Mouse (Mus musculus): ENCODE data around the gene H2-DMb1.

H2-DMb1 gene

DNA sequence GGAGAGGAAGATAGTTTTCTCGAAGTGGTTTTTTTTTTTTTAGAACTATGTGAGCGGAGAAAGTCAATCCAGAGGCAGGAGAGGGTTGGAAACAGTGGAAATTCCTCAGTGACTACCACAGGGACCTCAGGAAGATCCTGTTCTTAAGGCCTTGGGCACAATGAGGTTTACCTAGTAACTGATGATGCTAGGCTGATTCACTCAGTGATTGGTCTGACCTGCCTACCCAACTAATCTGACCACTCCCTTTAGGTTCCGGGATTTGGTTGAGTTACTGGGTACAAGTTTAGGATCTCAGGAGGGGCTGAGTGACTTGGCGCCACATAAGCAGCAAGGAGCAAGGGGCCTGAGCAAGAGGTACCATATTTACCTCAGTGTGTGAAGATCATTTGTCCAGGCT is at the start of gene H2-DMb1:
H2-DMb1 (plus strand) TSS at position 150 of the 400 bp plus-strand sequence.
- DNase-seq (ENCODE audit: low spot score) = peak; percentile 68

DNA sequence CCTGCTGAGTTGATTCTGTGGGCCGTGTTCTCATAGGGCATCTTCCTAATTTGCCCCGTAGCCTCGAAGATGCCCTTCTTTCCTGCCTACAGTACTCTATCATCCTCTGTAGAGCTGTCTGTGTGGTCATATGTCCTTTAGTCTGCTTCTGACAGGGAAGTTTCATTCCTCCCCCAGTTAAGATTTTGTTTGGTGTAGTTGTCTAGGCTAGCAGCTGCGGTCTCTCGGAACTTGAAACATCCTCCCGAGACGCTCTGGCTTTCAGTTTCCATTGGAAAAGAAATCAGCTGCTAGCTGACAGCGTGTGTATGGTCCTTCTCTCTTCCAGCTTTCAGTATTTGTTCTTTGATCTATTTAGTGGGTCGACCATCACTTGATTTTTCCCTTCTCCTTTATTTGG is 48.1 kb upstream of the H2-DMb1 start:
- no peak for DNase-seq (ENCODE audit: low spot score)

- no peak for DNase-seq (ENCODE audit: low spot score)
Measured at GRCm38 (mm10) chr17:34106555-34106954, 46.3 kb upstream of the H2-DMb1 start.

DNA sequence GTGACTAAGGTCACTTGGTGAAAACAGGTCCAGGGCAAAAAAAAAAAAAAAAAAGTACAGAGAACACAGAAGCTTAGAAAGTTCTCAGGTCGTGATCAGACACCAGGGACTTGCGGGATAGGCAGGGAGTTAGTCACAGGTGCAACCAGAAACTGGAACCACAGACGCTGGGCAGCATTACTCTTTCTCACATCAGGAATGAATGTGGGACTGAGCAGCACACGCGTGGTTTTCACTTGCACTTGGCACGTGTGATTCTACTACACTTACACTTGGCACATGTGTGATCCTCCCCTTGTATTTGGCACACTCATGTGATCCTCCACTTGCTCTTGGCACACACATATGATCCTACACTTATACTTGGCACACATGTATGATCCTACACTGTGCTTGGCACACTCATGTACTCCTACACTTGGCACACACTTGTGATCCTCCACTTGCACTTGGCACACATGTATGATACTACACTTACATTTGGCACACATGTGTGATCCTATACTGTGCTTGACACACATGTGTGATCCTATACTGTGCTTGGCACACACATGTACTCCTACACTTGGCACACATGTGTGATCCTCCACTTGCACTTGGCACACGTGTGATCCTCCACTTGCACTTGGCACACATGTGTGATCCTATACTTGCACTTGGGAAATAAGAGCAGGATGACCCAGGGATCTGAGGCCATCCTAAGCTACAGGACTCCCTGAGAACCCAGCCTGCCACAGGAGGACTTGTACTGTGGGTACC is 45.6 kb upstream of the H2-DMb1 start:
- DNase-seq (ENCODE audit: low spot score) = no peak

GRCm38 (mm10) chr17:34108460-34108859 is 44.4 kb upstream of the H2-DMb1 start:
- DNase-seq (ENCODE audit: low spot score) = no peak

DNA sequence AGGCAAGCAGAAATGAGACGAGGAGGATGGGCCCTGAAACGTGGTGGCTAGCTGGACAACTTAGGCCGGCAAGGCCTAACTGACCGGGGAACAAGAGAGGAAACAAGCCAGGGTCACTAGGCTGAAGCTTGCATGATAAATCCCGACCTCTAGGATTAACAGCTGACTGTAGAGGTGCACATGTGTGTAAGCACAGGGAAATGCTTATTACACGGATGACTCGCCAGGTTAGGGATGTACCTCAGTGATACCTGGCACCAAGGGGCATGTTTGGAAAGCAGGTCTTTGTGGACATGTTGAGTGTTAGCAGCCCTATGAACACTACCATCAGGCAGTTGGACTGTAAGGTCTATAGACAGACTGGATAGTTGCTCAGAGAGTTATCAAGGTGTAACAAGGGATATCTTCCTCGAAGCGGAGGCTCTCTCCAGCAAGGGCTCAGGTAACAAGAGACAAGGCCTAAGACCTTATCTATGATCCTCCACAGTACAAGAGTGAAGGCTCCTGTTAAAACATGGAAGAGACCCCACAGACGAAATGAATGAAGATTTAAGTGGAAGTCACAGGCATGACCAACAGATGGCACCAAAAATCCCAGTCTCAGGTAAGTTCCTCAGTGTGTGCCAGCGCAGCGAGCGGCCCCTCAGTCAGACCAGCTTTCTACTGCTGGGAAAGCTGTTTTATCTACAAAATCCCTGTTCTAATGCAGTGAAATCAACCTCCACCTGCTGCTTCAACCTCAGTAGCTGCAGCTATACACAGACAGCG is 43.6 kb upstream of the H2-DMb1 start:
- peak; percentile 44 for DNase-seq (ENCODE audit: low spot score)

- no peak for DNase-seq (ENCODE audit: low spot score)
Measured at GRCm38 (mm10) chr17:34109806-34110195, 43.1 kb upstream of the H2-DMb1 start.

- no peak for DNase-seq (ENCODE audit: low spot score)
Measured at GRCm38 (mm10) chr17:34110309-34110708, 42.6 kb upstream of the H2-DMb1 start.

DNA sequence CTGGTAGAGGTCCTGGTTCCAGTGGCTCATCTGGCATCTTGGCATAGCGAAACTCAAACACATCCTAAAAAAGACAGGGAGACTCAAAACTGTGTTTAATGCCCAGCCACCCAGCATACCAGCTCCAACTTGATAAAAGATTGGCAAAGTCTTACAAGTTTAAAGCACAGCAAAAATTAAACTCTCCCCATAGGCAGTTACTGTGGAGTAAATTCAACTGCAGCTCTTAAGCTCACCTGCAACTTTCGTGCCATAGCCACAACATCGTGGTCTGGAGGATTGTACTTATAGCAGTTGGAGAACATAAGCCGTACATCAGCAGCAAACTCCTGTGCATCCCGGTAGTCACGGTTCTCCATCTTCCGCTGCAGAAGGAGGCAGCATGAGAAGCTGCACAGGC is 38.8 kb upstream of the H2-DMb1 start:
- no peak for DNase-seq (ENCODE audit: low spot score)

GRCm38 (mm10) chr17:34116736-34117370 is 36.0 kb upstream of the H2-DMb1 start:
- DNase-seq (ENCODE audit: low spot score) = no peak

GRCm38 (mm10) chr17:34117421-34118112 is 35.3 kb upstream of the H2-DMb1 start:
- no peak for DNase-seq (ENCODE audit: low spot score)

DNA sequence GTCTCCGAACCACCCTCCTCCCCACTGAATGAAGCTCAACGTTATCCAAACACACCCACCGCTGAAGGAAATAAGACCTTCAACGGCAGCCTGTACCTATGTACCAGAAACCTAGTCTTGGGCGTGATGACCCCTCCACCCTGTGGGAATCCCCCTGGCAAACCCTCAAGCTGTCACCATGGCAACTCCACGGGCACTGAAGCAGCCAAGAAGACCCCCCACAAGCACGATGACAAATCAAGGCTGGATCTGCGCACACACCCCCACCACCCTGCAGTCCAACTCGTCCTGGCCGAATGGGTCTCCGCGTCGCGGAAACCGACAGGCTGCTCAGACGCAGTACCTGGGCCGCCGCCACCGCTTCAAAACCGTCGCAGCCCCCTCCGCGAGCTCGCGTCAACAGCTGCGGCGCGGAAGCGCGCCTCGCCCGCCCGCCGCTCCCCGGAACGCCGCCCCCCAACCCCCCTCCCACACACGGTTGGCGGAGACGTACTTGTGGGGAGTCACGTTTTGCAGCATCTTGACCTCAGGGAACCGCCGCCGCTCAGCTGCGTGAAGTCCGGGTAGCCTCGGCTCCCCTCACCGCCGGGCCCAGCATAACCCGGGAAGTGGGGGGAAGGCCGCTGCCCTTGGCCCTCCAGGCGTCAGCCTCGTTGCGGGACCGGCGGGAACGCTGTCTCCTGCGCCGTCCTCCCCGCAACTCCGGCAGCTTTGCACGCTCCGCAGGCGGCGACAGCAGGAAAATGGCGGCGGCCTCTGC is 34.6 kb upstream of the H2-DMb1 start:
- peak; percentile 51 for DNase-seq (ENCODE audit: low spot score)

- no peak for DNase-seq (ENCODE audit: low spot score)
Measured at GRCm38 (mm10) chr17:34118873-34119248, 34.0 kb upstream of the H2-DMb1 start.

DNA sequence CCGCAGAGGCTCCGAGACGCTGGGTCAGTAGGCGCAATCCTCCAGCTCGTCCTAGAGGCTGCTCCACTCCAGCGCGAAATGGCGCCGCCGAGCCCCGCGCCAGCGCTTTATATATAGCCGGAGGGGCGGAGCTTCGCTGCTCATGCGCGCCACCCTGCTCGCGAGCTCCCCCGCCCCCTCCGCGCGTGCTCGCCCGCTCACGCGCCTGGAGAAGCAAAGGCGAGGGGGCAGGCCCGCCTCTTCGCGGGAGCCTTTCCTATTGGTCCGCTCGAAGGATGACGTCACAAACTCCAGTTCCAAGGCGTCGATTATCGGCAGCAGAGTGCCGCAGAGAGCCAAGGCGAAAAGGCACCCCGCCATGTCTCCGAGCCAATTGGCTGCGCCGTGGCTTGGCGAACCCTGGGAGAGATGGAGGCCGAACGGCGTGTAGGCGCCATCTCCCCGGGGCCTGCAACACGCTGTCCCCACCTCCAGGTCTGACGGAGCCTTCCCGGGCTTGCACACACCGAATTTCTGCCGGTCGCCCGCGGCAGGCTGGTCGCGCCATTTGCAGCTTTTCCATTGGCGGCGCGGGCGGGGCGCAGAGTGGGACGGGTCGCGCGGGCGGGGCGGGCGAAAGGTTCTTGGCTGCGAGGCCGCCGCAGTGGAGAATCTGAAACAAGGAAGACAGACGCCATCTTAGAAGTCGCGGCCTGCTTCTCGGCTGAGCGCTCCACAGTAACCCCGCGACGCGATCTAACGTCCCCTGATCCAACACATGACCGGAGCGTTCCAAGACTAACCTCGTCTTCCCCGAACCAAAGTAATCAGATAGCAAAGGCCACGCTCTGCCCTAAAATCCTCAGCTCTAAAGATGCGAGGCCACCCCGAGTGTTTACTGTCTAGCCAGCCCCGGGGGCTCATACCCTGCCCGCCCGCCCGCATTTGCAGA is 33.4 kb upstream of the H2-DMb1 start, which contains the start of gene H2-DMa:
H2-DMa (plus strand) TSS at position 293 of the 931 bp plus-strand sequence.
- peak; percentile 99 for DNase-seq (ENCODE audit: low spot score)

- peak; percentile 85 for DNase-seq (ENCODE audit: low spot score)
Measured at GRCm38 (mm10) chr17:34120180-34120723, 32.6 kb upstream of the H2-DMb1 start.

- peak; percentile 80 for DNase-seq (ENCODE audit: low spot score)
Measured at GRCm38 (mm10) chr17:34120814-34121171, 32.1 kb upstream of the H2-DMb1 start.

DNA sequence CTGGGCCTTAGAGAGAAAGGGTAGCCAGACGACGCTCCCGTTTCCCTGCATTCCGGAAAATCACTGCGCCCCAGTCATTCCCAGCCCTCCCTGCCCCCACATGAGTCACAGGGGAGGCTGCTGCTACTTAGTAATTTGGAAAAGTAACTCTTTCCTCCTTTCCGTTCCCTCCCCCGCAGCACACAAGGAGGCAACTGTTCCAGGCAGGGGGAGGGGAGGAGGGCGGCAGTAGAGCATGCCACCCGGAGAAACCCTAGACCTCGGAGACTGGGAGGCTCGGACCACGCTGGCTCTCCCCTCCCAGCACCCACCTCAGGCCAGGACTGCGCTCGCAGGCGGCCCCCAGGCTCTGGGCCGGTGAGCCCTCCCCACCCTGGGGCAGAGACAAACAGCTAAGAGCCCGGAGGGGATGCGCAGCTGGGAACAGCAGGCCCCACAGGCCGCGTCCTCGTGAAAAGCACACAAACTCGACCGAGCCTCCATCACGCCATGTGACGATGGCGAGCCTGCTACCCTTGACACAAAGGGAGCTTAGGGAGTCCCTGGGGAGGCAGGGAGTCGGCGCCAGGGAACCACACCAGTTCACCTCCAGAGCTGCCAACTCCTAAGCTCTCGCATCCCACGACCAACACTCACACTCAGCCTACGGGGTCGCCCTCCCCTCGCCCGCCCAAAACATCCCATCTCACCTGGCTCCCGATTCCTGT is 31.5 kb upstream of the H2-DMb1 start:
- peak; percentile 83 for DNase-seq (ENCODE audit: low spot score)

- peak; percentile 85 for DNase-seq (ENCODE audit: low spot score)
Measured at GRCm38 (mm10) chr17:34121879-34122187, 31.0 kb upstream of the H2-DMb1 start.

DNA sequence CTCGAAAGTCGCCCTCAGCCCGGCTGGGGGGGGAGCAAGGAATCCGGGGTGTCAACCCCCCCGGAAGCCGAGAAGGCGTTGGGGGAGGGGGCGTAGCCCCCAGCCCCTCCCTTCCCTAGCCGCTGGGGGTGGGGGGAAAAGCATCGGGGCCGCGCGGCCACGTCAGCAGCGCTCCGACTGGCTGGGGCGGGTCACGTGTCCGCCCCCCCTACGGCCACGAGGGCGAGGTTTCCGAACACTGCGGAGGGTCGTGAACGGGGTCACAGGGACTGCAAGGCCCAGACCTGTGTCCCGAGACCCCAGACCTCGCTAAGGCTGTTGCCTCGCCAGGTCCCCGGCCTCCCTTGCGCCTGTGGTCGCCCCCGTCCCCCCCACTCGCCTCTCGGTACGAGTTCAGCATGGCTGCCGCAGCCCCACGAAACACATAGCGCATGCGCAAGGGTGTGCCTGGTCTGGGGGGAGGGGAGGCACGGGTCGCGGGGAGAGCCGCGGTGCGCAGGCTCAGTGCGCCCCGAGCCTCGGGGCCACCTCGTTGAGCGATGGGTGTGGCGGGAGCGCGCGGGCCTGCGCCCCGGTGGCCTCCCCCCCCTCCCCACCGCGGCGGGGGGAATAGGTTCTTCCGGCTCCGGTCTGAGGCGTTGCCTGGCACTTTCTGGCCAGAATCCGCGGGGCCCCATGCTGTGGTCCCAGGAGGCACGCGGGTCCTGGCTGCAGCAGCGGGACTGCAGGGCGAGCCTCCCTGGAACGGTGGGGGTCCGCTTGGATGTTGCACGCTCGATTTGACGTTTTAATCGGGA is 30.5 kb upstream of the H2-DMb1 start, which contains the start of gene Brd2:
Brd2 (minus strand) TSS at position 447 of the 797 bp plus-strand sequence.
- peak; percentile 98 for DNase-seq (ENCODE audit: low spot score)
